Mouse (Mus musculus): ENCODE results near the gene Tbc1d10a. TPM values are rescaled to one million over a fixed set of nuclear protein-coding genes. Genes with fewer than 3 reads are reported as not detected.
A peak's percentile ranks its signal among the peaks of the same experiment; 100 is the strongest.

Gene Tbc1d10a
- total RNA-seq, 2 experiments from 2014 or later: 5.2 to 5.4 TPM

GRCm38 (mm10) chr11:4235052-4235655 lies 48.6 kb downstream of the Tbc1d10a start:
- ATAC-seq (replicated peaks; ENCODE audit: poor library complexity, severe bottlenecking): no peak

- peak; percentile 4; the same call in 1 of the 2 replicates for ATAC-seq (replicated peaks; ENCODE audit: poor library complexity, severe bottlenecking)
These were observed 49.3 kb downstream of the Tbc1d10a start, which contains the start of gene Osm for GRCm38 (mm10) chr11:4235665-4236545. Osm (plus strand) TSS chr11:4236420.

GRCm38 (mm10) chr11:4236546-4237067 lies 50.0 kb downstream of the Tbc1d10a start:
- ATAC-seq (replicated peaks; ENCODE audit: poor library complexity, severe bottlenecking): peak; percentile 23

- ATAC-seq (replicated peaks; ENCODE audit: poor library complexity, severe bottlenecking): peak; percentile 35
These were observed 50.9 kb downstream of the Tbc1d10a start for GRCm38 (mm10) chr11:4237389-4237912.

GRCm38 (mm10) chr11:4238167-4238566 lies 51.6 kb downstream of the Tbc1d10a start:
- ATAC-seq (replicated peaks; ENCODE audit: poor library complexity, severe bottlenecking): no peak

- ATAC-seq (replicated peaks; ENCODE audit: poor library complexity, severe bottlenecking): no peak
These were observed 53.1 kb downstream of the Tbc1d10a start for GRCm38 (mm10) chr11:4239691-4240090.

- peak; percentile 52 for ATAC-seq (replicated peaks; ENCODE audit: poor library complexity, severe bottlenecking)
These were observed 53.6 kb downstream of the Tbc1d10a start for GRCm38 (mm10) chr11:4240151-4240550.

- no peak for ATAC-seq (replicated peaks; ENCODE audit: poor library complexity, severe bottlenecking)
These were observed 54.6 kb downstream of the Tbc1d10a start for GRCm38 (mm10) chr11:4241180-4241579.

- ATAC-seq (replicated peaks; ENCODE audit: poor library complexity, severe bottlenecking): no peak
These were observed 59.5 kb downstream of the Tbc1d10a start for GRCm38 (mm10) chr11:4246126-4246525.

GRCm38 (mm10) chr11:4246623-4247022 lies 60.0 kb downstream of the Tbc1d10a start:
- ATAC-seq (replicated peaks; ENCODE audit: poor library complexity, severe bottlenecking): no peak

GRCm38 (mm10) chr11:4247201-4247959 lies 60.8 kb downstream of the Tbc1d10a start:
- ATAC-seq (replicated peaks; ENCODE audit: poor library complexity, severe bottlenecking): no peak

- no peak for ATAC-seq (replicated peaks; ENCODE audit: poor library complexity, severe bottlenecking)
These were observed 62.6 kb downstream of the Tbc1d10a start for GRCm38 (mm10) chr11:4249151-4249550.

- peak; percentile 26; the same call in 1 of the 2 replicates for ATAC-seq (replicated peaks; ENCODE audit: poor library complexity, severe bottlenecking)
These were observed 63.7 kb downstream of the Tbc1d10a start for GRCm38 (mm10) chr11:4250290-4250689.

GRCm38 (mm10) chr11:4251376-4251775 lies 64.8 kb downstream of the Tbc1d10a start:
- ATAC-seq (replicated peaks; ENCODE audit: poor library complexity, severe bottlenecking): peak; percentile 91

- no peak for ATAC-seq (replicated peaks; ENCODE audit: poor library complexity, severe bottlenecking)
These were observed 66.3 kb downstream of the Tbc1d10a start for GRCm38 (mm10) chr11:4252886-4253285.

GRCm38 (mm10) chr11:4256846-4257607 lies 70.4 kb downstream of the Tbc1d10a start, which contains the start of gene Lif:
Lif (plus strand) TSS chr11:4257557.
- no peak for ATAC-seq (replicated peaks; ENCODE audit: poor library complexity, severe bottlenecking)

GRCm38 (mm10) chr11:4257756-4258155 lies 71.2 kb downstream of the Tbc1d10a start:
- no peak for ATAC-seq (replicated peaks; ENCODE audit: poor library complexity, severe bottlenecking)

- ATAC-seq (replicated peaks; ENCODE audit: poor library complexity, severe bottlenecking): peak; percentile 77
These were observed 72.1 kb downstream of the Tbc1d10a start for GRCm38 (mm10) chr11:4258657-4259082.

GRCm38 (mm10) chr11:4260463-4261187 lies 74.0 kb downstream of the Tbc1d10a start:
- peak; percentile 40 for ATAC-seq (replicated peaks; ENCODE audit: poor library complexity, severe bottlenecking)
